Mouse (Mus musculus) lung, postnatal 0 days (tissue): Measurements from ENCODE around the gene Ier2.
A peak's percentile ranks its signal among the peaks of the same experiment; 100 is the strongest.

ENCODE experiments used
- CTCF ChIP-seq: IDR thresholded peaks from 2 replicates; pipeline ENCODE4 v1.5.1; 2016; ENCODE audit warnings: antibody characterized with exemption, mild to moderate bottlenecking
- EP300 ChIP-seq: IDR thresholded peaks from 2 replicates; pipeline ENCODE4 v1.6.1; 2016; ENCODE audit warnings: antibody characterized with exemption, mild to moderate bottlenecking, control low read depth

DNA sequence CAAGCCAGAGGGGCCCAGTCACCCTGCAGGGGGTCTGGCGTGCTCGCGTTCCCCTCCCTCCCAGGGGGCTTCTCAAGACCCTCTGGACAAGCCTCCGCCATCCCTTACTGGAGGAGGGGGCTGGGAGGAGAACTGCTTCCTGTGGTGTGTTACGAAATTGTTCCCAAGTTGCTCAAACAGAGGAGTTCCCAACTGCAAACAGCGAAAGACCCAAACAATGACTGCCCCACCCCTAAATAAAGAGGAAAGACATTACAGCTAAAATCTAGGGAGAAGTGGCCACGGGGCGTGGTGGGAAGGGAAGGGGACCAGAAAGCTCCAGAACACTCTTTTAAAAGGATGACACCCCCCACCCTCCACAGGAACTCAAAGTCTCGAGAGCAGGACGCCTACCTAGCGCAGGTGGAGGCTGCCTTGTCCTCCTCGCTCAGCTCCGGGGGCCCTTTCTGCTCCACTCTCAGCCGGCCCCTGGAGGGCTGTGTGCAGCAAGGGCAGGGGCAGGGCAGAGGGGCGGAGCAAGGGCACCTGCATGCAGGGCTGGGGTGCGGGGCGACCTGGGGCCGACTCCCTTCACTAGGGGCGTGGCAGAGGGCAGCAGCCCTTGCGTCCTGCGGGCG is 44.7 kb upstream of the Ier2 start:
- no peak for TF ChIP-seq CTCF
- peak; percentile 79 for TF ChIP-seq EP300
